ENCODE assay signal across 15 mouse cellular contexts in the genomic region with DNA sequence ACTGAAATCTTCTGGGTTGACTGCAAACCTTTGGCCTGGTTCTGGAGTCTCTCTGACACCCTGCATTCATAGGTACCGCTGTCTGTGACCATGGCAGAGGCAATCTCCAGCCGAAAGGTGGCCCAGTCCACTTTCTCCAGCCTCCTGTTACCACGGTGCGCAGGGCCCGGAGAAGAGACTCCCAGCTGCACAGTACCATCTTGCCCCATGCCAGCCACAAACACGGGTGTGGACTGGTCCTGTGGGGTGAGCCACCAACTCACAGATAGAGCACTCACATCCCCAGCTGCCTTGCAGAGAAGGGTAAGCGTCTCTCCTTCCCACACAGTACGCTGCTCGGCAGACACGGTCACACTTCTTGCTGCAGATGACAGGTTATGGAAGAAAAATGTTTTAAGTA. TPM values are rescaled to one million over a fixed set of nuclear protein-coding genes. Genes with fewer than 3 reads are reported as not detected.
DNase-seq lines count a peak whose midpoint lies in the region; ATAC-seq lines count a peak whose summit lies in the region.
"Had no signal": no experiment of that assay in that cellular context is flagged by ENCODE, and none has a peak within 500 bp of the region (broad histone marks: within the 10 kb centered on the region; RNA-seq: fewer than 3 reads in every experiment).

No protein-coding gene starts in this region.

- H3K4me2 ChIP-seq in forebrain, embryonic 16.5 days (ENCODE audit: low read length) = no peak overlapping the region
- H3K4me2 ChIP-seq in forebrain, embryonic 15.5 days (replicated peaks) = no peak overlapping the region
- H3K4me2 ChIP-seq in heart, embryonic 12.5 days = no peak overlapping the region
- H3K4me2 ChIP-seq: heart, embryonic 11.5 days; hindbrain, embryonic 13.5 days; intestine, embryonic 15.5 days had no signal

- H3K9ac ChIP-seq in forebrain, embryonic 16.5 days (replicated peaks; ENCODE audit: low read depth, low read length) = no peak overlapping the region
- no peak overlapping the region for H3K9ac ChIP-seq in forebrain, embryonic 15.5 days (replicated peaks)
- H3K9ac ChIP-seq in heart, embryonic 12.5 days = no peak overlapping the region
- H3K9ac ChIP-seq: forebrain, postnatal 0 days; hindbrain, embryonic 13.5 days; intestine, embryonic 15.5 days had no signal

- 0 out of 2 replicates have a peak, but pooled peaks have one; percentile 21 for ATAC-seq in forebrain, embryonic 16.5 days
- no peak for ATAC-seq in forebrain, embryonic 15.5 days (replicated peaks)
- ATAC-seq in heart, embryonic 12.5 days (ENCODE audit: insufficient number of reproducible peaks, low FRiP score) = no peak

- peak; percentile 4 for DNase-seq in heart, postnatal 4 days
- peak; percentile 56 for DNase-seq in CD4-positive, CD25-positive, alpha-beta regulatory T cell, adult 2 months (ENCODE audit: low read depth, low spot score)
- DNase-seq in limb, embryonic 10.5 days (ENCODE audit: low spot score) = no peak
- DNase-seq in kidney, postnatal 4 days = no peak
- DNase-seq: adrenal gland, adult 2 months; adrenal gland, postnatal 25 days; forebrain, postnatal 0 days had no signal

- no peak overlapping the region for H3K4me3 ChIP-seq in forebrain, embryonic 16.5 days (replicated peaks; ENCODE audit: low read length)
- H3K4me3 ChIP-seq in forebrain, embryonic 15.5 days = no peak overlapping the region
- no peak overlapping the region for H3K4me3 ChIP-seq in heart, embryonic 12.5 days
- H3K4me3 ChIP-seq in limb, embryonic 10.5 days = no peak overlapping the region
- H3K4me3 ChIP-seq: embryonic facial prominence, embryonic 10.5 days; hindbrain, embryonic 13.5 days; intestine, embryonic 15.5 days had no signal

- 91% methylated on average over 10 of the region's 10 CpGs for WGBS in forebrain, embryonic 16.5 days
- WGBS in forebrain, embryonic 15.5 days = 95% methylated on average over 10 of the region's 10 CpGs
- WGBS in heart, embryonic 12.5 days = 90% methylated on average over 10 of the region's 10 CpGs
- WGBS in limb, embryonic 10.5 days = 94% methylated on average over 10 of the region's 10 CpGs

- H3K27ac ChIP-seq in forebrain, embryonic 16.5 days (ENCODE audit: low read length) = no peak overlapping the region
- no peak overlapping the region for H3K27ac ChIP-seq in forebrain, embryonic 15.5 days (replicated peaks)
- no peak overlapping the region; the same call in 1 of the 2 replicates for H3K27ac ChIP-seq in heart, embryonic 12.5 days (ENCODE audit: poor library complexity, severe bottlenecking)
- H3K27ac ChIP-seq in limb, embryonic 10.5 days = peak overlapping the region; percentile 74; the same call in 1 of the 2 replicates
- H3K27ac ChIP-seq: hindbrain, embryonic 13.5 days; hindbrain, postnatal 0 days; intestine, embryonic 15.5 days had no signal

- H3K4me1 ChIP-seq in forebrain, embryonic 16.5 days (replicated peaks; ENCODE audit: control insufficient read depth, insufficient read depth, low read length) = peaks cover 17% of the 10 kb centered on the region
- H3K4me1 ChIP-seq in forebrain, embryonic 15.5 days = peaks cover 20% of the 10 kb centered on the region
- peaks cover 24% of the 10 kb centered on the region for H3K4me1 ChIP-seq in heart, embryonic 12.5 days (replicated peaks)
- peaks cover 23% of the 10 kb centered on the region for H3K4me1 ChIP-seq in limb, embryonic 10.5 days

- no peaks in the 10 kb centered on the region for H3K9me3 ChIP-seq in forebrain, embryonic 16.5 days (ENCODE audit: control insufficient read depth, low read length)
- H3K9me3 ChIP-seq in forebrain, embryonic 15.5 days = no peaks in the 10 kb centered on the region
- no peaks in the 10 kb centered on the region for H3K9me3 ChIP-seq in heart, embryonic 12.5 days (replicated peaks)
- H3K9me3 ChIP-seq in limb, embryonic 10.5 days (replicated peaks) = no peaks in the 10 kb centered on the region
- H3K9me3 ChIP-seq: embryonic facial prominence, embryonic 10.5 days; hindbrain, embryonic 13.5 days; intestine, embryonic 15.5 days had no signal

- H3K36me3 ChIP-seq in forebrain, embryonic 16.5 days (ENCODE audit: control insufficient read depth, insufficient read depth) = no peaks in the 10 kb centered on the region
- H3K36me3 ChIP-seq in forebrain, embryonic 15.5 days = no peaks in the 10 kb centered on the region
- no peaks in the 10 kb centered on the region for H3K36me3 ChIP-seq in heart, embryonic 12.5 days
- H3K36me3 ChIP-seq in limb, embryonic 10.5 days = no peaks in the 10 kb centered on the region
- H3K36me3 ChIP-seq: embryonic facial prominence, embryonic 10.5 days; hindbrain, embryonic 13.5 days; intestine, embryonic 15.5 days had no signal

- H3K27me3 ChIP-seq in forebrain, embryonic 16.5 days (replicated peaks; ENCODE audit: control insufficient read depth, insufficient read depth, low read length) = no peaks in the 10 kb centered on the region
- H3K27me3 ChIP-seq in forebrain, embryonic 15.5 days = no peaks in the 10 kb centered on the region
- H3K27me3 ChIP-seq in heart, embryonic 12.5 days (replicated peaks) = no peaks in the 10 kb centered on the region
- H3K27me3 ChIP-seq in limb, embryonic 10.5 days (ENCODE audit: low read depth, poor library complexity, severe bottlenecking) = no peaks in the 10 kb centered on the region
- H3K27me3 ChIP-seq: intestine, embryonic 15.5 days had no signal

RNA-seq across cellular contexts. Expression of a gene that starts 16.4 kb away (rescaled TPM):
- not detected in 2 replicates for polyA plus RNA-seq in forebrain, embryonic 16.5 days (2015; fragmentation: Nextera tagmentation; extraction: Ambion mirVana)
- 0.05 and 0.10 TPM in 2 replicates for polyA plus RNA-seq in forebrain, embryonic 15.5 days (2015; fragmentation: Nextera tagmentation; extraction: Ambion mirVana)
- 1 to 10 TPM in 1 of 2 experiments, under 1 TPM in 1; 0.74 to 1.0 TPM for total RNA-seq in heart, postnatal 4 days (2021)
- 0.27 and 0.46 TPM in 2 replicates for polyA plus RNA-seq in heart, embryonic 12.5 days (2016; fragmentation: Nextera tagmentation; extraction: Ambion mirVana)
- 0.04 TPM in 1 of 2 replicates, not detected in the other for polyA plus RNA-seq in limb, embryonic 10.5 days (2016; fragmentation: Nextera tagmentation; extraction: Ambion mirVana)
- polyA plus RNA-seq: embryonic facial prominence, embryonic 10.5 days; hindbrain, embryonic 13.5 days had no signal

RNA-seq across cellular contexts. Expression of a gene that starts 43.5 kb away (rescaled TPM):
- 6.2 and 7.1 TPM in 2 replicates for polyA plus RNA-seq in forebrain, embryonic 16.5 days (2015; fragmentation: Nextera tagmentation; extraction: Ambion mirVana)
- 6.7 and 8.0 TPM in 2 replicates for polyA plus RNA-seq in forebrain, embryonic 15.5 days (2015; fragmentation: Nextera tagmentation; extraction: Ambion mirVana)
- 10 to 100 TPM in 1 of 2 experiments, 1 to 10 TPM in 1; 9.6 to 11.1 TPM for total RNA-seq in heart, postnatal 4 days (2021)
- 15.2 and 15.7 TPM in 2 replicates for polyA plus RNA-seq in heart, embryonic 12.5 days (2016; fragmentation: Nextera tagmentation; extraction: Ambion mirVana)
- polyA plus RNA-seq in limb, embryonic 10.5 days (2016; fragmentation: Nextera tagmentation; extraction: Ambion mirVana) = 30.1 and 32.7 TPM in 2 replicates

Comparison
In these comparisons a context has a peak if more than half of its experiments do, and no peak if none do; other contexts are left out.
1. DNase-seq: peak in heart, postnatal 4 days (single experiment) and CD4-positive, CD25-positive, alpha-beta regulatory T cell, adult 2 months (single experiment); none in limb, embryonic 10.5 days (single experiment) and kidney, postnatal 4 days (0 of 2).